Mouse (Mus musculus): Measurements from ENCODE around the gene Ccdc107. TPM values are rescaled to one million over a fixed set of nuclear protein-coding genes. Genes with fewer than 3 reads are reported as not detected.

The Ccdc107 gene
- polyA plus RNA-seq, 1 experiment, result 10.5 TPM

DNA sequence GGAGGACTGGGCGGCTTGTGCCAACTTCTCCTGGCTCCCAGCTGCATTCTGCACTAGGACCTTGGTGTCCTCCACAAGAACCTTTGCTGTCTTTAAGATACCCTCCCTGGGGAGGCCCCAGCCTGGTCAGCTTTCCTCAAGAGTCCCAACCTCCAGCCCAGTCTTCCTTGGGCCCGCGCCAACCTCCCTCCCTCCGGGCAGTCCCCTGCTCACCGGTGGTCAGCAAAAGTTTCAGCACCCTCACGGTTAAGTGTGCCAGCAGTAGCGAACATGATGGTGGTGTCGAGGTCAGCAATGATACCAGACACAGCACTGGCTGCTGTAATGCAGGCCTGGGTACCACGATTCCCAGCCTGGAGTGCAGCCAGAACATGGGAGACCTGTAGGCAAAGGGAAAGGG is 43.3 kb downstream of the Ccdc107 start:
- H3K27me3 ChIP-seq (ENCODE audit: control insufficient read depth), result no peaks in the 10 kb centered on the region
- no peaks in the 10 kb centered on the region; the same call in 1 of the 2 replicates for H3K4me1 ChIP-seq (ENCODE audit: control insufficient read depth)
- H3K4me3 ChIP-seq (replicated peaks), result no peak overlapping the region
- peaks cover 100% of the 10 kb centered on the region for H3K36me3 ChIP-seq (ENCODE audit: control insufficient read depth)
- TF ChIP-seq GATA1 (IDR thresholded peaks at IDR 0.05; ENCODE audit: low read length) (no peak), TAL1 (IDR thresholded peaks at IDR 0.05; ENCODE audit: low read length) (no peak)
- no peaks in the 10 kb centered on the region for H3K9me3 ChIP-seq (ENCODE audit: control insufficient read depth, low read length)

DNA sequence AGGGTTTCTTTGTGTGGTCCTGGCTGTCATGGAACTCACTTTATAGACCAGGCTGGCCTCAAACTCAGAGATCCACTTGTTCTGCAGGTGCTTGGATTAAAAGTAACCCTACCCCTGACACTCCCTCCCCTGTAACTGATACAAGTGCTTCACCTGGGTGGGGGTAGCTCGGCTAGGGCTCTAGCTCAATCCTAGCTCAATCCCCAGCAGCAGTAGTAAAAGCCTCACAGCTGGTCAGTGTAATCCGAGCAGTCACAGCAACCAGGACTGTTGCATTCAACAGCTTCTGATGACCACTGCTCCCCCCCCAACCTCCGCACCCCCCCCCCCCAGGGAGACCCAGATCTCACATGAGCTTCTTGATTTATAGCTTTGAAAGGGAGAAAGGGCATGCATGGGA is 49.3 kb downstream of the Ccdc107 start:
- H3K36me3 ChIP-seq (ENCODE audit: control insufficient read depth), result peaks cover 100% of the 10 kb centered on the region

More for the DNA sequence above, 49.3 kb downstream of the Ccdc107 start:
- Histone ChIP-seq H3K4me3 (replicated peaks) (no peak overlapping the region), H3K27me3 (ENCODE audit: control insufficient read depth) (no peaks in the 10 kb centered on the region), H3K9me3 (ENCODE audit: control insufficient read depth, low read length) (no peaks in the 10 kb centered on the region), H3K4me1 (ENCODE audit: control insufficient read depth) (no peaks in the 10 kb centered on the region)
- no peak for TF ChIP-seq GATA1 (IDR thresholded peaks at IDR 0.05; ENCODE audit: low read length)
- no peak for TF ChIP-seq TAL1 (IDR thresholded peaks at IDR 0.05; ENCODE audit: low read length)

Other genes with a start within 250 kb of the Ccdc107 start
- gene Atp8b5, start 225.7 kb upstream of the Ccdc107 start, polyA plus RNA-seq (2012), result not detected in 2 replicates
- gene Rusc2, start 110.9 kb upstream of the Ccdc107 start, polyA plus RNA-seq (2012), result 0.03 TPM in 1 of 2 replicates, not detected in the other
- gene Fam166b, start 63.8 kb upstream of the Ccdc107 start, polyA plus RNA-seq (2012), result 0.05 and 0.10 TPM in 2 replicates
- 1.6 and 1.9 TPM in 2 replicates for gene Tesk1, start 51.0 kb upstream of the Ccdc107 start, polyA plus RNA-seq (2012)
- 0.09 TPM in 1 of 2 replicates, not detected in the other for gene Cd72, start 38.3 kb upstream of the Ccdc107 start, polyA plus RNA-seq (2012)
- not detected in 2 replicates for gene Sit1, start 9.2 kb upstream of the Ccdc107 start, polyA plus RNA-seq (2012)
- gene Arhgef39, start 6.8 kb downstream of the Ccdc107 start, polyA plus RNA-seq (2012), result 9.4 and 10.5 TPM in 2 replicates
- gene Car9, start 14.1 kb downstream of the Ccdc107 start, polyA plus RNA-seq (2012), result not detected in 2 replicates
- 0.13 TPM in 1 of 2 replicates, not detected in the other for gene Tpm2, start 30.9 kb downstream of the Ccdc107 start, polyA plus RNA-seq (2012)
- gene Creb3, start 69.4 kb downstream of the Ccdc107 start, polyA plus RNA-seq (2012), result 0.10 and 0.20 TPM in 2 replicates
- 17.6 and 19.2 TPM in 2 replicates for gene Tln1, start 69.8 kb downstream of the Ccdc107 start, polyA plus RNA-seq (2012)
- 3.5 and 7.2 TPM in 2 replicates for gene Rgp1, start 85.8 kb downstream of the Ccdc107 start, polyA plus RNA-seq (2012)
- 0.70 and 1.1 TPM in 2 replicates for gene Gba2, start 86.0 kb downstream of the Ccdc107 start, polyA plus RNA-seq (2012)
- gene Msmp, start 91.6 kb downstream of the Ccdc107 start, polyA plus RNA-seq (2012), result not detected in 2 replicates
- 0.15 TPM in 1 of 2 replicates, not detected in the other for gene Npr2, start 139.0 kb downstream of the Ccdc107 start, polyA plus RNA-seq (2012)
- gene Spag8, start 160.7 kb downstream of the Ccdc107 start, polyA plus RNA-seq (2012), result not detected in 2 replicates
- 3.9 and 4.6 TPM in 2 replicates for gene Hint2, start 163.6 kb downstream of the Ccdc107 start, polyA plus RNA-seq (2012)
- 0.03 and 0.11 TPM in 2 replicates for gene Tmem8b, start 176.1 kb downstream of the Ccdc107 start, polyA plus RNA-seq (2012)
- 0.03 and 0.04 TPM in 2 replicates for gene Fam221b, start 176.2 kb downstream of the Ccdc107 start, polyA plus RNA-seq (2012)
- gene Olfr70, start 207.9 kb downstream of the Ccdc107 start, polyA plus RNA-seq (2012), result not detected in 2 replicates
- not detected in 2 replicates for gene Olfr71, start 217.4 kb downstream of the Ccdc107 start, polyA plus RNA-seq (2012)
- gene Hrct1, start 234.3 kb downstream of the Ccdc107 start, polyA plus RNA-seq (2012), result not detected in 2 replicates
- not detected in 2 replicates for gene Spaar, start 237.1 kb downstream of the Ccdc107 start, polyA plus RNA-seq (2012)